Mouse (Mus musculus) midbrain, embryonic 12.5 days (tissue): ENCODE data around the gene Itpk1. TPM values are rescaled to one million over a fixed set of nuclear protein-coding genes. Genes with fewer than 3 reads are reported as not detected.

Experiments used
- ATAC-seq: fragments of 200-750 bp; cut with Nextera tagmentation; 2 replicates; pipeline ENCODE4 v1.8.0; 2017; ENCODE audit warnings: low read depth, moderate TSS enrichment, moderate library complexity; ENCODE audit not compliant: low FRiP score
- H3K27ac ChIP-seq: fragments of 300-500 bp; sonication (generic); replicated peaks from 2 replicates; pipeline ENCODE4 v1.5.1; 2016; ENCODE audit warnings: mild to moderate bottlenecking
- H3K27me3 ChIP-seq: fragments of 300-500 bp; sonication (generic); 2 replicates; pipeline ENCODE4 v1.6.1; 2016; ENCODE audit warnings: mild to moderate bottlenecking
- H3K36me3 ChIP-seq: fragments of 300-500 bp; sonication (generic); 2 replicates; pipeline ENCODE4 v1.6.1; 2016
- H3K4me1 ChIP-seq: fragments of 300-500 bp; sonication (generic); 2 replicates; pipeline ENCODE4 v1.6.1; 2016
- H3K4me2 ChIP-seq: fragments of 300-500 bp; sonication (generic); replicated peaks from 2 replicates; pipeline ENCODE4 v1.6.1; 2016; ENCODE audit warnings: mild to moderate bottlenecking, moderate library complexity
- H3K4me3 ChIP-seq: fragments of 300-500 bp; sonication (generic); 2 replicates; pipeline ENCODE4 v1.5.1; 2016; ENCODE audit warnings: mild to moderate bottlenecking
- H3K9ac ChIP-seq: fragments of 300-500 bp; sonication (generic); replicated peaks from 2 replicates; pipeline ENCODE4 v1.6.1; 2016; ENCODE audit warnings: mild to moderate bottlenecking, moderate library complexity
- H3K9me3 ChIP-seq: fragments of 300-500 bp; sonication (generic); 2 replicates; pipeline ENCODE4 v1.6.1; 2016; ENCODE audit warnings: mild to moderate bottlenecking
- WGBS: fragments of 180-500 bp; shearing (Covaris S2); methylation state at CpG from one replicate; pipeline ENCODE4 v1.1.7; 2016; 5-methylcytosine and 5-hydroxymethylcytosine counted together
- polyA plus RNA-seq: library from polyadenylated mRNA; unstranded; fragments of >200 nt; fragmentation: Nextera tagmentation; extraction: Ambion mirVana; gene quantifications from 2 replicates; pipeline ENCODE4 v1.2.1, GENCODE M21; 2016

Gene Itpk1
- polyA plus RNA-seq, 1 experiment from 2014 or later: 15.4 TPM

DNA sequence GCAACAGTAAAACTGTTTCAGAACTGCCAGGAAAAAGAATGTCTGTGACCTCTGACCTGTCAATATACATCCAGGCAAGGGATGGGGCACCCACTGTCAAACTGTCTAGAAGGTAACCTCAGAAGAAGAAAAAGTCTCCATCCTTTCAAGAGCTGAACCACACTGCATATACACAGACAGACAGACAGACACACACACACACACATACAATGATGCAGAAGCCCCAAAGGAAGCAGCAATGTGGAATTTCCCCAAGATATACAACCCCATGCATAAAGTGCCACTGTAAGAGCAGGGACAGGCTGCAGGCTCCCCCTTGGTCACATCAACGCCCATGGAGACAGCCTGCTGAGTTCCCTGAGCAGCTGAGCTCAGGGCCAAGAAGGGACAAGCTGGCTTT is 5.6 kb downstream of the Itpk1 start:
- WGBS: 24% methylated on average over 1 of the region's 1 CpGs
- H3K9ac ChIP-seq: peak overlapping the region; percentile 37; the same call in 1 of the 2 replicates
- no peaks in the 10 kb centered on the region for H3K27me3 ChIP-seq
- peaks cover 70% of the 10 kb centered on the region for H3K4me1 ChIP-seq
- H3K4me3 ChIP-seq: no peak overlapping the region
- no peak overlapping the region for H3K4me2 ChIP-seq
- peak overlapping the region; percentile 71 for H3K27ac ChIP-seq
- no peaks in the 10 kb centered on the region for H3K9me3 ChIP-seq
- H3K36me3 ChIP-seq: no peaks in the 10 kb centered on the region
- ATAC-seq: no peak

- Histone ChIP-seq H3K27me3 (no peaks in the 10 kb centered on the region), H3K9ac (no peak overlapping the region; the same call in 1 of the 2 replicates), H3K9me3 (no peaks in the 10 kb centered on the region), H3K4me2 (0 out of 2 replicates have a peak overlapping the region, but pooled peaks have one; percentile 4), H3K4me1 (peaks cover 61% of the 10 kb centered on the region), H3K36me3 (no peaks in the 10 kb centered on the region), H3K27ac (peak overlapping the region; percentile 71), H3K4me3 (no peak overlapping the region)
- peak; percentile 76 for ATAC-seq
- 25% methylated on average over 1 of the region's 1 CpGs for WGBS
Observed at GRCm38 (mm10) chr12:102698089-102698684, 6.5 kb downstream of the Itpk1 start.

DNA sequence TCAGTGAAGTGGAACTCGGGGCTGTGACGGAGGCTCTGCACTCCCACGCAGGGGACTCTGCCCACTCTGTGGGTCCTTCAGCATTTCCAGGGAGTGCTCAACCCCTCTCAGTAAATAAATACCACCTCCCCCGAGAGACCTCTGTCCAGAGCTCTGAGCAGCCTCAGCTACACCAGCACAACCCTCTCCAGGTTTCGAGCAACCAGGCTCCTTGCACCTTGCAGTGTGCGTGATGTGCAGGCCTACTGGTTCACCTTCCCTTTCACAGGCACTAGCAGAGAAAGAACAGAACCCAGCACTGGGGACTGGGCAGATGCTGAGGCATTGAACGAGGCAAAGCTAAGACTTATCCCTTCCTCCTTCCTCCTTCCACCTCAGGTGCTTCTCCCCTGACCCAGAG is 7.3 kb downstream of the Itpk1 start:
- no peak for ATAC-seq
- Histone ChIP-seq H3K4me2 (no peak overlapping the region), H3K27ac (0 out of 2 replicates have a peak overlapping the region, but pooled peaks have one; percentile 25), H3K36me3 (no peaks in the 10 kb centered on the region), H3K9me3 (no peaks in the 10 kb centered on the region), H3K4me1 (peaks cover 53% of the 10 kb centered on the region), H3K27me3 (no peaks in the 10 kb centered on the region), H3K9ac (no peak overlapping the region), H3K4me3 (no peak overlapping the region)
- WGBS: 77% methylated on average over 7 of the region's 7 CpGs

- Histone ChIP-seq H3K27me3 (no peaks in the 10 kb centered on the region), H3K9me3 (no peaks in the 10 kb centered on the region), H3K27ac (no peak overlapping the region), H3K4me2 (no peak overlapping the region), H3K4me3 (no peak overlapping the region), H3K9ac (no peak overlapping the region), H3K36me3 (no peaks in the 10 kb centered on the region), H3K4me1 (peaks cover 47% of the 10 kb centered on the region)
- ATAC-seq: no peak
- WGBS: 89% methylated on average over 14 of the region's 14 CpGs
Observed at GRCm38 (mm10) chr12:102696635-102697354, 7.9 kb downstream of the Itpk1 start.

- no peaks in the 10 kb centered on the region for H3K36me3 ChIP-seq
- no peak overlapping the region for H3K4me2 ChIP-seq
- WGBS: 61% methylated on average over 18 of the region's 18 CpGs
- H3K4me3 ChIP-seq: no peak overlapping the region
- ATAC-seq: no peak
- H3K4me1 ChIP-seq: peaks cover 44% of the 10 kb centered on the region
- no peaks in the 10 kb centered on the region for H3K27me3 ChIP-seq
- H3K9me3 ChIP-seq: no peaks in the 10 kb centered on the region
- no peak overlapping the region for H3K9ac ChIP-seq
- no peak overlapping the region for H3K27ac ChIP-seq
Observed at GRCm38 (mm10) chr12:102695369-102696239, 9.1 kb downstream of the Itpk1 start.

- Histone ChIP-seq H3K4me1 (peaks cover 11% of the 10 kb centered on the region), H3K9ac (no peak overlapping the region), H3K4me3 (no peak overlapping the region), H3K27ac (no peak overlapping the region), H3K4me2 (no peak overlapping the region), H3K9me3 (no peaks in the 10 kb centered on the region), H3K27me3 (no peaks in the 10 kb centered on the region), H3K36me3 (no peaks in the 10 kb centered on the region)
- WGBS: 86% methylated on average over 6 of the region's 7 CpGs
- ATAC-seq: no peak
Observed at GRCm38 (mm10) chr12:102691761-102692160, 13.0 kb downstream of the Itpk1 start.

GRCm38 (mm10) chr12:102691180-102691579 is 13.6 kb downstream of the Itpk1 start:
- Histone ChIP-seq H3K9ac (no peak overlapping the region), H3K4me3 (no peak overlapping the region), H3K4me1 (peaks cover 8% of the 10 kb centered on the region; the same call in 1 of the 2 replicates), H3K36me3 (no peaks in the 10 kb centered on the region), H3K4me2 (no peak overlapping the region), H3K9me3 (no peaks in the 10 kb centered on the region), H3K27ac (no peak overlapping the region), H3K27me3 (no peaks in the 10 kb centered on the region)
- no peak for ATAC-seq
- 71% methylated on average over 11 of the region's 11 CpGs for WGBS

DNA sequence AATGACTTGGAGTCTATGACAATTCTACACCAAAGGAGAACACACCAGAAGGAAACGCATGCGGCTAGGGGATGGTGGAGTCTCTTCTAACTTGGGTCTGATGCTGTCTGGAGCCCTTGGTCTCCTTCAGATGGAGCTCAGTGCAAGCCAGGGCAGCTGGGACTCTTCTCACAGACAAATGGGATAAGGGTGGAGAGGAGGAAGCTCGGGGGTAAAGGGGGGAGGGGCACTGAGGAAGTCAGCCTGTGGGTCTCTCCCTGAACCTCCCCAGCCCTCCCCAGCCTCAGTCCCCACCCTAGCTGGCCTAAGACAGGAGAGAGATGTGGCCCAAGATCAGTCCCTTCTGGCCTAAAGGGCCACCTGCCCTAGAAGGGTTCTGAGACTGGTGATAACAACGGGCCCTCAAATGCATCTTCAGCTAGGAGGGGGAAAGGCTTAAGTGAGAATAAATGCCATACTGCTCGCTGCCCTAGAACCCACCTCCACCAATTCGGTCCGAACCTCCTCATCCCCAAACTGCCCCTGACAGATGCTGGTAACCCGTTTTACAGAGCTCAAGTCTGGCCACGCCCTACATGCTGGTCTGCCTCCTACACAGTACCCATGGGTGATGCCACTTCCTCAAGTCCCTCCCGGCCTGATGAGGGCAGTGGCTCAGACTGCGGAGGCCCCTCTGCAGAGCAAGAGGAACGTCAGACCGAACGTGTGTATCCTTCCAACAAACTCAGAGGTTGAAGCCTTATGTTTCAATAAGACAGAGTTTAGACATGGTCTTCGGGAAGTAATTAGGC is 14.8 kb downstream of the Itpk1 start:
- Histone ChIP-seq H3K4me2 (no peak overlapping the region), H3K4me3 (no peak overlapping the region), H3K27ac (no peak overlapping the region), H3K4me1 (peaks cover 10% of the 10 kb centered on the region), H3K9ac (no peak overlapping the region), H3K9me3 (no peaks in the 10 kb centered on the region), H3K36me3 (no peaks in the 10 kb centered on the region), H3K27me3 (no peaks in the 10 kb centered on the region)
- 88% methylated on average over 15 of the region's 15 CpGs for WGBS
- ATAC-seq: no peak

GRCm38 (mm10) chr12:102686321-102686720 is 18.4 kb downstream of the Itpk1 start:
- Histone ChIP-seq H3K4me1 (peaks cover 27% of the 10 kb centered on the region), H3K27ac (no peak overlapping the region), H3K9ac (no peak overlapping the region), H3K4me2 (no peak overlapping the region), H3K36me3 (0 out of 2 replicates have a peak, but pooled peaks cover 3% of the 10 kb centered on the region), H3K27me3 (no peaks in the 10 kb centered on the region), H3K4me3 (no peak overlapping the region), H3K9me3 (no peaks in the 10 kb centered on the region)
- ATAC-seq: no peak
- 93% methylated on average over 5 of the region's 5 CpGs for WGBS

DNA sequence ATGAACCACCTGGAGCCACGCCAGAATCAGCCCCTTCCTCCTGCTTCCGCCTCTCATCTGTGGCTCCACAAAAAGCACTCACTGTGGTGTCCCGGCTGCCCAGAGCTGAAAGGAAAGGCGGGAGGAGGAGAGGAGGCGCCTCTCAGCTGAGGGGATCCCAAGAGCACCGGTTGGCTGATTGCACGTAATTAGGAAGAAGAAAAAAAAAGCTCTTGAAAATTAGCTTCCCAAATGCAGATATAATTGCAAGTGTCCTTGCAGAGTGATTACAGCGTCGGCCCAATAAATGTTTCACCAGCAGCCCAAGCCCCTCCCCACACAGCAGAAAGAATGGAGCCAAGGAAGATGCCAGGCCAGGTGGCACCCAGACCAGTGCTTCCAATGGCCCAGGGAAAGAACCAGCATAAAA is 19.2 kb downstream of the Itpk1 start:
- no peak for ATAC-seq
- Histone ChIP-seq H3K4me3 (no peak overlapping the region), H3K9ac (no peak overlapping the region), H3K27ac (0 out of 2 replicates have a peak overlapping the region, but pooled peaks have one; percentile 36), H3K4me2 (no peak overlapping the region), H3K27me3 (no peaks in the 10 kb centered on the region), H3K36me3 (0 out of 2 replicates have a peak, but pooled peaks cover 3% of the 10 kb centered on the region), H3K4me1 (peaks cover 27% of the 10 kb centered on the region), H3K9me3 (no peaks in the 10 kb centered on the region)
- 49% methylated on average over 9 of the region's 9 CpGs for WGBS

DNA sequence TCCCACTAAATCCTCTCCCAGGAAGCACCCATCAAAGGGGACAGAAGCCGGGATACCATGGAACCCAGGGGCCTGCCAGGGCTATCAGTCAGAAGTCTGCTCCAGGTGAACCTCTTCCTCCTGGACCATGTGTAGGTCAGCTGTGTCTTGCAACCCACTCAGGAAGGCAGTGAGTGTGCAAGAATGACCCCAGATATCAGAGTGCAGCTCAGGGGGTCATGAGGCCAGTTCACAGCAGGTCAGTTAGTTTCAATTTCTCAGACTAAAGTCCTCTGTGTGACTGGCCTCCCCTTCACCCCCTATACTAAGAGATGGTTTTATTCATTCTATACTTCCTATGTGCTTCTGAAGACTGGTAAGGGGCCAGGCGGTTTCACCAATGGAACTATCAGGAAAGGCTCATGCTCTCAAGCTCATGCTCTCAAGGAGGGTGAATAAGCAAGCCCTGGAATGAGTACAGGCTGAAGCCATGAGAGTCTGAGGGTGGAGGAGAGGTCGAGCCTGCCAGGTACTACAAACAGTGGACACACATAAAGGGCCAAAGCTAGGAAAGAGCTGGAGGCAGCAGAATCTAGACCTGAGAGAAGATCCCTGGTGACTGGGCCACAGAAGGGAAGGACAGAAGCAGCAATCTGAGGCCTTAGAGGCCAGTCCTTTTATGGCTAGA is 19.9 kb downstream of the Itpk1 start:
- no peak for ATAC-seq
- 0 out of 2 replicates have a peak overlapping the region, but pooled peaks have one; percentile 36 for H3K27ac ChIP-seq

More for the DNA sequence above, 19.9 kb downstream of the Itpk1 start:
- WGBS: 70% methylated on average over 3 of the region's 3 CpGs
- H3K4me2 ChIP-seq: no peak overlapping the region
- 0 out of 2 replicates have a peak, but pooled peaks cover 3% of the 10 kb centered on the region for H3K36me3 ChIP-seq
- H3K4me3 ChIP-seq: no peak overlapping the region
- H3K9me3 ChIP-seq: no peaks in the 10 kb centered on the region
- H3K4me1 ChIP-seq: peaks cover 27% of the 10 kb centered on the region
- no peak overlapping the region for H3K9ac ChIP-seq
- no peaks in the 10 kb centered on the region for H3K27me3 ChIP-seq
